Mouse (Mus musculus) forebrain, postnatal 0 days (tissue): ENCODE data around the gene Ttll5. TPM values are rescaled to one million over a fixed set of nuclear protein-coding genes. Genes with fewer than 3 reads are reported as not detected.

ENCODE experiments used
- ATAC-seq: fragments of 200-750 bp; cut with Nextera tagmentation; 2 replicates; pipeline ENCODE4 v1.8.0; 2017; ENCODE audit warnings: mild to moderate bottlenecking, moderate library complexity
- DNase-seq: peaks from one replicate; pipeline ENCODE4 v3.0.0-alpha.2; 2015
- H3K27ac ChIP-seq: fragments of 300-500 bp; sonication (generic); 2 replicates; pipeline ENCODE4 v1.5.1; 2014; ENCODE audit warnings: low read depth, mild to moderate bottlenecking, antibody characterized with exemption, low read length, moderate library complexity, mixed read lengths
- H3K27me3 ChIP-seq: fragments of 300-500 bp; sonication (generic); 2 replicates; pipeline ENCODE4 v1.6.1; 2014; ENCODE audit warnings: mild to moderate bottlenecking, low read length, mixed read lengths; ENCODE audit not compliant: insufficient read depth
- H3K36me3 ChIP-seq: fragments of 300-500 bp; sonication (generic); 2 replicates; pipeline ENCODE4 v1.6.1; 2014; ENCODE audit warnings: mild to moderate bottlenecking, moderate library complexity; ENCODE audit not compliant: insufficient read depth
- H3K4me1 ChIP-seq: fragments of 300-500 bp; sonication (generic); 2 replicates; pipeline ENCODE4 v1.6.1; 2014; ENCODE audit warnings: antibody characterized with exemption; ENCODE audit not compliant: insufficient read depth
- H3K4me2 ChIP-seq: fragments of 300-500 bp; sonication (generic); 2 replicates; pipeline ENCODE4 v1.6.1; 2014; ENCODE audit warnings: low read depth, mild to moderate bottlenecking, moderate library complexity
- H3K4me3 ChIP-seq: fragments of 300-500 bp; sonication (generic); 2 replicates; pipeline ENCODE4 v1.5.1; 2014; ENCODE audit warnings: low read depth, low read length, mixed read lengths
- H3K9ac ChIP-seq: fragments of 300-500 bp; sonication (generic); 2 replicates; pipeline ENCODE4 v1.6.1; 2014; ENCODE audit warnings: mild to moderate bottlenecking
- H3K9me3 ChIP-seq: fragments of 300-500 bp; sonication (generic); 2 replicates; pipeline ENCODE4 v1.6.1; 2016; ENCODE audit warnings: low read length
- CTCF ChIP-seq: sonication (generic); IDR thresholded peaks from 2 replicates; pipeline ENCODE4 v1.5.1; 2016; ENCODE audit warnings: antibody characterized with exemption, control low read depth, low read depth
- WGBS: fragments of 180-500 bp; shearing (Covaris S2); extraction: QIAGEN DNeasy Blood & Tissue Kit; methylation state at CpG from one replicate; pipeline ENCODE4 v1.1.7; 2014; 5-methylcytosine and 5-hydroxymethylcytosine counted together
- polyA plus RNA-seq: library from polyadenylated mRNA; unstranded; fragments of >200 nt; fragmentation: Nextera tagmentation; extraction: Ambion mirVana; gene quantifications from 2 replicates; pipeline ENCODE4 v1.2.1, GENCODE M21; 2015
- total RNA-seq: library from RNA; depleted of rRNA; stranded (reverse); fragments of >200 nt; gene quantifications from 2 replicates; pipeline ENCODE4 v1.2.3, GENCODE M21; 2014

Ttll5 gene
- total and polyA plus RNA-seq, 2 experiments from 2014 or later: 11.1 to 17.5 TPM

DNA sequence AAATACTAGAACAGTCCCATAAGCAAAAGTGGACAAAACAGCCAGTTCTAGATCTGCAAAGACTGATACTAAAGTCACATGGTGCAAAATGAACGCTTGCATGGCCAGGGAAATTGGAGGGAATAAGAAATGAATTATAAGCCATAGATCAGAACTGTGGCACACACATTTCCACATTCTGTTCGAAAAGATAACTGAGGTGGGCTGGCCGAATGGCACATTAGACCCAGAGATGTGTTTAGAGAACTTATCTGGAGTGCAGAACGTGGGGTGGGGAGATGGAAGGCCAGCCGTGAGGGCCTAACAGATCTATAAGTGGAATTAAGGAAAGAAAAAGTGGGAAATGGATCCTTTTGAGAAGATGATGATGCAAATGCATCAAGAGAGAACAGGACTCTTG, 227.0 kb downstream of the Ttll5 start:
- Histone ChIP-seq H3K27me3 (no peaks in the 10 kb centered on the region), H3K36me3 (no peaks in the 10 kb centered on the region), H3K4me2 (no peak overlapping the region), H3K4me1 (no peaks in the 10 kb centered on the region), H3K9me3 (no peaks in the 10 kb centered on the region), H3K4me3 (no peak overlapping the region), H3K9ac (no peak overlapping the region), H3K27ac (no peak overlapping the region)
- DNase-seq (no peak), ATAC-seq (no peak)
- WGBS: 95% methylated on average over 5 of the region's 5 CpGs
- TF ChIP-seq CTCF: no peak

DNA sequence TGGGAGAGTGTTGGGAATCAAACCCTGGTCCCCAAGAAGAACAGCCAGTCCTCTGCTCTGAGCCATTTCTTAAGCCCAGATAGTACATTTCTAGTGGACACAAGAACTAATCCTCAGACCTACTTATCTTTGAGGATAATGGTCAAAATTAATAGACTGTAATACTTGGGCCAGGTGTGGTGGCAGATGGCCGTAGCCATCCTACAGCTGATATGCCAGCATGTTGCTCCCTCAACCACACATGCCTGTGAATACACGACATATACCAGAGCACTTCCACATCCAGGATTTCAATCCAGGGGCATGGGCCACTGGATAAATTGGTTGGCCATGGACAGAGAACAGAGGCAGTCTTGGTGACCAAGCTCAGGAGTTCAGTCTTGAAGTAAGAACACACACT, 230.8 kb downstream of the Ttll5 start:
- no peak overlapping the region for H3K27ac ChIP-seq
- no peak overlapping the region for H3K4me3 ChIP-seq
- no peaks in the 10 kb centered on the region; the same call in 1 of the 2 replicates for H3K36me3 ChIP-seq
- no peak for ATAC-seq
- H3K27me3 ChIP-seq: no peaks in the 10 kb centered on the region
- no peak for DNase-seq
- 88% methylated on average over 2 of the region's 2 CpGs for whole genome bisulfite sequencing
- H3K9ac ChIP-seq: no peak overlapping the region
- H3K4me2 ChIP-seq: no peak overlapping the region
- no peak for TF ChIP-seq CTCF
- H3K4me1 ChIP-seq: no peaks in the 10 kb centered on the region
- H3K9me3 ChIP-seq: no peaks in the 10 kb centered on the region

DNA sequence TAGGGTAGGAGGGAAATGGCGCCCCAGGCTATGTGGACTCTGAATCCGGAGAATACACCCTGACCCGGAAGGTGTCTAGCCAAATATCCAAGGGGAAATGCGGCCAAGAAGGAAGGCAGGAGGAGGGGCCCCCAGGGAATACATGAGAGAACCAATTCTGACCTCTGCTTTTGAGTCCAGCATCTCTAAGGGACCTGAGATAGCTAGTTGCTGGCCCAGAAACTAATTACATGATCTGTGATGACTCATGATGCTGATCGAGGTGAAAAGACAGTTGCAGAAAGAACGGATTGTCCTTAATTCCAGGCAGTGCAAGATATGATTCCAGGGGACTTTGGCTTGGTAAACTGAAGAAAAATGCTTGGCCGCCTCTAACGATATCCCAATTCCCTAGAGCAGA, 232.5 kb downstream of the Ttll5 start:
- no peak for TF ChIP-seq CTCF
- DNase-seq (no peak), ATAC-seq (no peak)
- no peaks in the 10 kb centered on the region for H3K9me3 ChIP-seq
- no peak overlapping the region for H3K4me2 ChIP-seq
- H3K27ac ChIP-seq: no peak overlapping the region
- 90% methylated on average over 8 of the region's 8 CpGs for WGBS
- H3K9ac ChIP-seq: no peak overlapping the region
- no peaks in the 10 kb centered on the region for H3K27me3 ChIP-seq
- no peaks in the 10 kb centered on the region; the same call in 1 of the 2 replicates for H3K36me3 ChIP-seq
- no peak overlapping the region for H3K4me3 ChIP-seq
- no peaks in the 10 kb centered on the region for H3K4me1 ChIP-seq

DNA sequence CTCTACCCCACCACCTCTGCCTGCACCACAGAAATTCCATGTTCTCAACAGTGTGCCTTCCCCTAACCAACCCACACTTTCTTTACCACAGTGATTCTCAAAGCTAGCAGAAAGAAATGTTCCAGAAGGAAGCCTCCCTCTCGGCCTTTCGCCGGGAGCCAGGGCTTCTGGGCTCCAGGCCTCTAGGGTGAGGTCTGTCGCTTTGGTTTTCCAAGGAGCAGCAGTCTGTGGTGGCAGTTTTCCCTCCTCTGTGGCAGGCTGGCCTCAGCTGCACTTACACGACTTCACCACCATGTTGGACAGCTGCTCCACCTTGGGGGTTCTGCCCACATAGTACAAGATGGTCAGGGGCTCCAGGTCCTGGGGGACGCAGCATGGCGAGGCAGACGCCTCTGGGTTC, 233.1 kb downstream of the Ttll5 start:
- no peak overlapping the region for H3K27ac ChIP-seq
- no peaks in the 10 kb centered on the region for H3K9me3 ChIP-seq
- no peak for TF ChIP-seq CTCF
- no peak for DNase-seq
- no peak for ATAC-seq
- H3K27me3 ChIP-seq: no peaks in the 10 kb centered on the region
- WGBS: 86% methylated on average over 8 of the region's 8 CpGs
- H3K36me3 ChIP-seq: no peaks in the 10 kb centered on the region; the same call in 1 of the 2 replicates
- H3K4me2 ChIP-seq: no peak overlapping the region
- H3K4me1 ChIP-seq: no peaks in the 10 kb centered on the region
- H3K4me3 ChIP-seq: no peak overlapping the region
- no peak overlapping the region for H3K9ac ChIP-seq

DNA sequence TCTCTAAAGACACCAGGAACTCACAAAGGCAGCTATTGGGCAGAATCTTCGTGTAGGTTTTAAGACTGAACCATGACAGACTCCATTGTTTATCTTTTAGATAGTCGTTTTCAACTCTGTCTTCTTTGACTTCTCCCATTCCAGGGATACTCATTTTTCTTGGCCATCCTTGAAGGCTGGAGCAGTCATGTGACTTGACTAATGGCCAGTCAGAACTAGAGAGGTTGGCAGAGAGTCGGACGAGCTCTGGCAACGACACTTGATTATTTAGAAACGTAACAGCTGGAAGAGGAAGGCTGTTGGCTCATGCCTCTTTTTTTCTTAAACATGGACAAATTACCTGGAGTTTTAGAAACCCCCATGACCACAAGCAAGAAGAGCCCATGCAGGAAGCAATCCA, 234.9 kb downstream of the Ttll5 start:
- Histone ChIP-seq H3K27me3 (no peaks in the 10 kb centered on the region), H3K9ac (no peak overlapping the region), H3K27ac (no peak overlapping the region), H3K4me3 (no peak overlapping the region), H3K9me3 (no peaks in the 10 kb centered on the region), H3K36me3 (no peaks in the 10 kb centered on the region; the same call in 1 of the 2 replicates), H3K4me1 (no peaks in the 10 kb centered on the region), H3K4me2 (no peak overlapping the region)
- no peak for TF ChIP-seq CTCF
- no peak for DNase-seq
- ATAC-seq: no peak
- WGBS: 80% methylated on average over 6 of the region's 6 CpGs

DNA sequence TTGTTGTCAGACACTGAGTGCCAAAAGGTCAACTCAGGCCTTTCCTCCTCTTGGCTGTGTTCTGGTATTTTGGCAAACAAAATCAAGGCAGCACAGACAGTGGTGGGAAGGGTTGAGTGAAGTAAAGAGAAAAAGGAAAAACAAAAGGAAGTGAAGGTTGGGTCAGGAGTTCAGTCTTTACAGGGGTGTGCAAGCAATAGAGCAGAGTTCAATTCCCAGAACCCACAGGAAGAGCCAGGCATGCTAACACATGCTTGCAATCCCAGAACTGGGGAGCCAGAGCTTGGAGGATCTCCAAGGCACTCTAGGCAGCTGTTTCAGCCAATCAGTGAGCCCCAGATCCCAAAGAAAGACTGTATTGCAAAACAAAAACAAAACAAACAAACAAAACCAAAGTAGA, 240.3 kb downstream of the Ttll5 start:
- Histone ChIP-seq H3K27ac (no peak overlapping the region), H3K4me1 (no peaks in the 10 kb centered on the region), H3K9me3 (no peaks in the 10 kb centered on the region), H3K4me2 (no peak overlapping the region), H3K9ac (no peak overlapping the region), H3K36me3 (0 out of 2 replicates have a peak, but pooled peaks cover 3% of the 10 kb centered on the region), H3K27me3 (no peaks in the 10 kb centered on the region), H3K4me3 (no peak overlapping the region)
- ATAC-seq: no peak
- no peak for TF ChIP-seq CTCF
- no peak for DNase-seq

DNA sequence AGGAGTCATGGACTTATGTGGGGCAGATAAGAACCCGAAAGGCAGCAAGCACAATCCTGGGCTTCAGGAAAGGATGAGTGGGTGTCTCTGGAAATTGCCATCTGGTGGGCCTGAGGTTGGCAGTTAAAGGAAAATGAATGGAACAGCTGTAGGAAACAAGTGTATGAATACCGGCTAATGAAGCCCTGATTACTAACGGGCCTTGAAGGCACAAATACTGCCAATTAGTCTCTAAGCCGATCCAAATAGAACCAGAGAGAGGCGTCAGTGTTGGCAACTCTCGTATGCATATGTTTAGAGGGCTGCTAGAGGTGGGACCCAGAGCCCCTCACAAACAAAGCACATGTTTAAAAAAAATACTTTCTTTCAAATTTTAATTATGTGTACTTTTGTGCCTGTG, 247.0 kb downstream of the Ttll5 start:
- Histone ChIP-seq H3K27ac (no peak overlapping the region), H3K4me3 (no peak overlapping the region), H3K9ac (no peak overlapping the region), H3K9me3 (no peaks in the 10 kb centered on the region), H3K36me3 (no peaks in the 10 kb centered on the region), H3K27me3 (no peaks in the 10 kb centered on the region), H3K4me2 (no peak overlapping the region), H3K4me1 (no peaks in the 10 kb centered on the region)
- peak; percentile 88 for ATAC-seq
- no peak for TF ChIP-seq CTCF
- 24% methylated on average over 6 of the region's 6 CpGs for WGBS
- peak; percentile 68 for DNase-seq

DNA sequence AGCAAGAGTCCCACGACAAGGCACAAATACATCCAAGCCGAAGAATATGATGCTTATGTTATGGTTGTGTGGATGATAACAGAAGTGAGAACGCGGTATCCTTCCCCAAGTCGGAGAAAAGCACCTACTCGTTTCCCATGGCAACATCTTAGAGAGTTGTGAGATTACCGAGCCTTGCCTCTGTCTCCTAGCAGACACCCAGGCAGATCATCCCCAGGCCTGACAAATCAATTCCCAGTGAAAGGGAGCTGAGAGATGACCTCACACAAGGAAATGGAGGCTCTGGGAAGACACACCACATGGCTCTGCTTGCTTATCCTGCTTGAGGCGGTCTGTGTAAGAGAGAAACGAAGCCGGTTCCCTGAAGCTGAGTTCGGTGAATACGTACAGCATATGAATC, 250.2 kb downstream of the Ttll5 start:
- H3K4me2 ChIP-seq: no peak overlapping the region
- no peaks in the 10 kb centered on the region for H3K27me3 ChIP-seq
- DNase-seq: peak; percentile 49
- 0 out of 2 replicates have a peak, but pooled peaks cover 5% of the 10 kb centered on the region for H3K4me1 ChIP-seq
- H3K9me3 ChIP-seq: no peaks in the 10 kb centered on the region
- 78% methylated on average over 12 of the region's 12 CpGs for WGBS
- ATAC-seq: peak; percentile 12; the same call in 1 of the 2 replicates
- no peak overlapping the region for H3K9ac ChIP-seq
- no peak for TF ChIP-seq CTCF
- no peaks in the 10 kb centered on the region for H3K36me3 ChIP-seq
- no peak overlapping the region for H3K27ac ChIP-seq
- H3K4me3 ChIP-seq: no peak overlapping the region
